Mouse (Mus musculus): ENCODE data around the gene Bcl11b. TPM values are rescaled to one million over a fixed set of nuclear protein-coding genes. Genes with fewer than 3 reads are reported as not detected.

Gene Bcl11b
- polyA plus RNA-seq, 1 experiment, result 0.11 TPM

- Histone ChIP-seq H3K27ac (ENCODE audit: control insufficient read depth, insufficient read depth, low read depth, low read length) (no peak overlapping the region), H3K4me3 (ENCODE audit: control insufficient read depth, low read depth, low read length) (no peak overlapping the region), H3K27me3 (ENCODE audit: control insufficient read depth, insufficient read depth, low read length) (no peaks in the 10 kb centered on the region), H3K36me3 (ENCODE audit: control insufficient read depth, insufficient read depth, low read length) (no peaks in the 10 kb centered on the region), H3K4me1 (ENCODE audit: control insufficient read depth, insufficient read depth, low read length) (no peaks in the 10 kb centered on the region)
- TF ChIP-seq CTCF (IDR thresholded peaks at IDR 0.05; ENCODE audit: control insufficient read depth, insufficient read depth, insufficient replicate concordance, low read depth, low read length), result no peak
- no peak for TF ChIP-seq POLR2A (IDR thresholded peaks at IDR 0.05; ENCODE audit: control insufficient read depth, low read depth, low read length)
These were observed 19.6 kb upstream of the Bcl11b start for GRCm38 (mm10) chr12:108022835-108023615.

DNA sequence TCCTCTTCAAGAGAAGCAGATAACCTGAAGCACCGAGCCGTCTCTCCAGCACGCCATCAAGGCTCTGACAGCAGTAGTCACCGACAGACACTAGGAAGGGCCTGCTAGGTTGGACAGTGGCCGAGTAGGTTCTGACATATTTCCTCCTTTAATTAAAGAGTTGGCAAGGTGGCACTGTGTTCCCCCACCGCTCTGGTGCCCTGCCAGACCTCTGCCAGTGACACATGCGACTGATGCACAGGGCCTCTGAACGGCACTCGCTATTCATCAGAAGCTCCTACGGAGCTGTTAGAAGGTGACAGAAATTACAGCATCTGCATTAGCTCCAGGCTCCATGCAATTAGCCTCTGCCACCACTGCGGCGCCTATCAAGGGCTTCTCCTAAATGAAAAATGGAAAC, 8.6 kb upstream of the Bcl11b start:
- Histone ChIP-seq H3K27ac (ENCODE audit: control insufficient read depth, insufficient read depth, low read depth, low read length) (no peak overlapping the region), H3K36me3 (ENCODE audit: control insufficient read depth, insufficient read depth, low read length) (no peaks in the 10 kb centered on the region), H3K4me1 (ENCODE audit: control insufficient read depth, insufficient read depth, low read length) (peaks cover 3% of the 10 kb centered on the region), H3K4me3 (ENCODE audit: control insufficient read depth, low read depth, low read length) (no peak overlapping the region), H3K27me3 (ENCODE audit: control insufficient read depth, insufficient read depth, low read length) (no peaks in the 10 kb centered on the region)
- no peak for TF ChIP-seq POLR2A (IDR thresholded peaks at IDR 0.05; ENCODE audit: control insufficient read depth, low read depth, low read length)
- TF ChIP-seq CTCF (IDR thresholded peaks at IDR 0.05; ENCODE audit: control insufficient read depth, insufficient read depth, insufficient replicate concordance, low read depth, low read length), result no peak

DNA sequence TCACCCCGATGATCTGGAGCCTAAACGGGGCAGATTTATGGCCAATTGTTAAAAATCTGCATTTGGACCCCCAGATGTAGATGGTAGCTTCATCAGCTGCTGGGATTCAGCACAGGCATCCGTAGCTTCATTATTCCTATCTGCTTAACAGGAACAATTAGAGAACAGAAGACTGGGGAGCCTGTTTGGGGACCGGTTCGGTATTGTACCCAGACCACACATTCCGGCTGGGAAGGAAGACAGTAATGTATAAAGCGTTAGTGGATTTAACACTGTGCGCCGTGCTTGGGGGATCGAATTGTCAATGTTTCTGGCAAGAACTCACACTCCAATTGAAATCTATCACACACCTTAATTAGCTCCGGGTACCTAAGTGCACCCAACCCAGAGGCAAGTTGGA, 6.9 kb upstream of the Bcl11b start:
- Histone ChIP-seq H3K4me1 (ENCODE audit: control insufficient read depth, insufficient read depth, low read length) (peaks cover 14% of the 10 kb centered on the region), H3K36me3 (ENCODE audit: control insufficient read depth, insufficient read depth, low read length) (no peaks in the 10 kb centered on the region), H3K27ac (ENCODE audit: control insufficient read depth, insufficient read depth, low read depth, low read length) (no peak overlapping the region), H3K4me3 (ENCODE audit: control insufficient read depth, low read depth, low read length) (no peak overlapping the region), H3K27me3 (ENCODE audit: control insufficient read depth, insufficient read depth, low read length) (no peaks in the 10 kb centered on the region)
- TF ChIP-seq POLR2A (IDR thresholded peaks at IDR 0.05; ENCODE audit: control insufficient read depth, low read depth, low read length) (no peak), CTCF (IDR thresholded peaks at IDR 0.05; ENCODE audit: control insufficient read depth, insufficient read depth, insufficient replicate concordance, low read depth, low read length) (no peak)

DNA sequence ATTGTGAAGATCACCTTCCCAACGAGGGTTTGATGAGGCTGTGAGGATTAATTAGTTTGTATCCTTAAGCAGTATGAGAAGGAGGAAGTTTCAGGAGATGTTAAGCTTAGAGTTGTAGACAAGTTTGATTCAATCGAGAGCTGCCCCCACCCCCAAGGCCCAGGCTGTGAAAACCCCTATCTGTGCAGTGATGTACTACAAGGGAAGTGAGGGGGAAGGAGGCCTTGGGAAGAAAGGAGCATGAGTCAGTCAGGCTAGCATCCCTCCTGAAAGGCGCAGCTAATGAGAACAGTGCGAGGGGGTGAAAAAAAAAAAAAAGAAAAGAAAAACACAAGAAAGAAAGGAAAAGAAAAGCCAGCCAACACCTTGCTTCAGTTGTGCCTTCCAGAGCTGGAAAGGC, 5.8 kb upstream of the Bcl11b start:
- Histone ChIP-seq H3K4me1 (ENCODE audit: control insufficient read depth, insufficient read depth, low read length) (peaks cover 23% of the 10 kb centered on the region), H3K4me3 (ENCODE audit: control insufficient read depth, low read depth, low read length) (no peak overlapping the region), H3K36me3 (ENCODE audit: control insufficient read depth, insufficient read depth, low read length) (no peaks in the 10 kb centered on the region), H3K27me3 (ENCODE audit: control insufficient read depth, insufficient read depth, low read length) (no peaks in the 10 kb centered on the region), H3K27ac (ENCODE audit: control insufficient read depth, insufficient read depth, low read depth, low read length) (no peak overlapping the region)
- TF ChIP-seq POLR2A (IDR thresholded peaks at IDR 0.05; ENCODE audit: control insufficient read depth, low read depth, low read length), result no peak

DNA sequence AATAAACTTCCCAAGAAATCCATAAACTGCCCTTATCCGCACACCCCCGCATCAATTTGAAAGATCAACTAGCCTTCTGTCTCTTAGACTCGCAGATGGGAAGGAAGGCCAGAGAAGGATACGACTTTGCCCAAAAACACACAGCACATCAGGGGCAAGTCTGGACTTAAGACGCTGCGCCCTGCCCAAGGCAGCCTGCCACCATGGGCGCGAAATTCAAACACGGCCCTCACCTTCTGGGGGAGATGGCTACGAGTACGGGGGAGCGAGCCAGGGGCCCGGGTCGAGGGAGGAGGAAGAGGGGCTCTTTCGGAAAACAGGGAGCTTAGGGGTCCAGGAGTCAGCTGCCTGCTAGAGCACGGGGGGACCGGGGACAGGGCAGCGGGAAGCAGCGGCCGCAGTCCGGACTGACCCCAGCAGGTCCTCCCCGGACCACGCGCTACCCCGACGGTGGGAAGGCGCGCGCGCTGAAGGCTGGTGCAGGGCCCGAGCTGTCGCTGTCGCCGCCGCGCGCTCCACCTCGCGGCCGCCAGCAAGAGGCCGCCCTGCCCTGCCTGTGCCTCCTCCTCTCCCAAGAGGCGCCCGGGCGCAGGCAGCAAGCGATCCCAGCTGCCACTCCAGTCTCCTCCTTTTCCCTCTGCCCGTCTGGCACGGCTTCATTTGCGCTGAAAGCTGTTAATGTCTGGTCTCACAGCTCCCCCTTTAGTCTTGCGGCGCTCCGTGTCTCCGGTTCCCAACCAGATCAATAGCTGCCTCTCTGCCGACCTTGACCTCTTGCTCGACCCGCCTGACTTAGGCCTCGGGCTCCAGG, 2.6 kb upstream of the Bcl11b start:
- peak; percentile 19; the same call in 1 of the 2 replicates for TF ChIP-seq CTCF (IDR thresholded peaks at IDR 0.05; ENCODE audit: control insufficient read depth, insufficient read depth, insufficient replicate concordance, low read depth, low read length)
- TF ChIP-seq POLR2A (IDR thresholded peaks at IDR 0.05; ENCODE audit: control insufficient read depth, low read depth, low read length), result no peak
- H3K4me1 ChIP-seq (ENCODE audit: control insufficient read depth, insufficient read depth, low read length), result peaks cover 35% of the 10 kb centered on the region
- no peak overlapping the region for H3K27ac ChIP-seq (ENCODE audit: control insufficient read depth, insufficient read depth, low read depth, low read length)
- peak overlapping the region; percentile 0 for H3K4me3 ChIP-seq (ENCODE audit: control insufficient read depth, low read depth, low read length)
- H3K27me3 ChIP-seq (ENCODE audit: control insufficient read depth, insufficient read depth, low read length), result no peaks in the 10 kb centered on the region; the same call in 1 of the 2 replicates
- no peaks in the 10 kb centered on the region for H3K36me3 ChIP-seq (ENCODE audit: control insufficient read depth, insufficient read depth, low read length)

- H3K4me1 ChIP-seq (ENCODE audit: control insufficient read depth, insufficient read depth, low read length), result peaks cover 32% of the 10 kb centered on the region
- peak overlapping the region; percentile 32 for H3K4me3 ChIP-seq (ENCODE audit: control insufficient read depth, low read depth, low read length)
- no peak for TF ChIP-seq POLR2A (IDR thresholded peaks at IDR 0.05; ENCODE audit: control insufficient read depth, low read depth, low read length)
- no peak for TF ChIP-seq CTCF (IDR thresholded peaks at IDR 0.05; ENCODE audit: control insufficient read depth, insufficient read depth, insufficient replicate concordance, low read depth, low read length)
- no peaks in the 10 kb centered on the region; the same call in 1 of the 2 replicates for H3K27me3 ChIP-seq (ENCODE audit: control insufficient read depth, insufficient read depth, low read length)
- H3K27ac ChIP-seq (ENCODE audit: control insufficient read depth, insufficient read depth, low read depth, low read length), result no peak overlapping the region
- no peaks in the 10 kb centered on the region for H3K36me3 ChIP-seq (ENCODE audit: control insufficient read depth, insufficient read depth, low read length)
These were observed 2.0 kb upstream of the Bcl11b start for GRCm38 (mm10) chr12:108005488-108005800.

GRCm38 (mm10) chr12:108004701-108005487, 1.5 kb upstream of the Bcl11b start:
- no peaks in the 10 kb centered on the region for H3K36me3 ChIP-seq (ENCODE audit: control insufficient read depth, insufficient read depth, low read length)
- no peaks in the 10 kb centered on the region; the same call in 1 of the 2 replicates for H3K27me3 ChIP-seq (ENCODE audit: control insufficient read depth, insufficient read depth, low read length)
- H3K4me3 ChIP-seq (ENCODE audit: control insufficient read depth, low read depth, low read length), result peak overlapping the region; percentile 32
- no peak overlapping the region for H3K27ac ChIP-seq (ENCODE audit: control insufficient read depth, insufficient read depth, low read depth, low read length)
- TF ChIP-seq CTCF (IDR thresholded peaks at IDR 0.05; ENCODE audit: control insufficient read depth, insufficient read depth, insufficient replicate concordance, low read depth, low read length) (no peak), POLR2A (IDR thresholded peaks at IDR 0.05; ENCODE audit: control insufficient read depth, low read depth, low read length) (no peak)
- peaks cover 32% of the 10 kb centered on the region for H3K4me1 ChIP-seq (ENCODE audit: control insufficient read depth, insufficient read depth, low read length)

All from testis, adult 2 months (tissue).